Mouse (Mus musculus) hindbrain, postnatal 0 days (tissue): ENCODE results near the gene Hist3h2a. TPM values are rescaled to one million over a fixed set of nuclear protein-coding genes. Genes with fewer than 3 reads are reported as not detected.

Experiments
- ATAC-seq: fragments of 200-750 bp; cut with Nextera tagmentation; 2 replicates; pipeline ENCODE4 v1.8.0; 2017; ENCODE audit warnings: mild to moderate bottlenecking, moderate TSS enrichment, moderate library complexity
- DNase-seq: peaks from one replicate; pipeline ENCODE4 v3.0.0-alpha.2; 2015; ENCODE audit warnings: low spot score
- H3K27ac ChIP-seq: fragments of 300-500 bp; sonication (generic); 2 replicates; pipeline ENCODE4 v1.5.1; 2014; ENCODE audit warnings: mild to moderate bottlenecking
- H3K27me3 ChIP-seq: fragments of 300-500 bp; sonication (generic); 2 replicates; pipeline ENCODE4 v1.6.1; 2014; ENCODE audit warnings: low read length, mixed read lengths; ENCODE audit not compliant: insufficient read depth
- H3K36me3 ChIP-seq: fragments of 300-500 bp; sonication (generic); 2 replicates; pipeline ENCODE4 v1.6.1; 2014; ENCODE audit warnings: low read length, mixed read lengths; ENCODE audit not compliant: insufficient read depth
- H3K4me1 ChIP-seq: fragments of 300-500 bp; sonication (generic); 2 replicates; pipeline ENCODE4 v1.6.1; 2014; ENCODE audit warnings: antibody characterized with exemption, low read length, mixed read lengths; ENCODE audit not compliant: insufficient read depth
- H3K4me2 ChIP-seq: fragments of 300-500 bp; sonication (generic); 2 replicates; pipeline ENCODE4 v1.6.1; 2014; ENCODE audit warnings: low read depth, mild to moderate bottlenecking, low read length, moderate library complexity, mixed read lengths
- H3K4me3 ChIP-seq: fragments of 300-500 bp; sonication (generic); 2 replicates; pipeline ENCODE4 v1.5.1; 2014; ENCODE audit warnings: low read length
- H3K9ac ChIP-seq: fragments of 300-500 bp; sonication (generic); replicated peaks from 2 replicates; pipeline ENCODE4 v1.6.1; 2014; ENCODE audit warnings: mild to moderate bottlenecking, low read length, moderate library complexity, mixed read lengths
- H3K9me3 ChIP-seq: fragments of 300-500 bp; sonication (generic); 2 replicates; pipeline ENCODE4 v1.6.1; 2016; ENCODE audit warnings: low read length, mixed read lengths
- CTCF ChIP-seq: IDR thresholded peaks from 2 replicates; pipeline ENCODE4 v1.5.1; 2016; ENCODE audit warnings: antibody characterized with exemption, control low read depth, low read depth
- WGBS: fragments of 180-500 bp; shearing (Covaris S2); extraction: QIAGEN DNeasy Blood & Tissue Kit; methylation state at CpG from one replicate; pipeline ENCODE4 v1.1.7; 2014; 5-methylcytosine and 5-hydroxymethylcytosine counted together
- microRNA-seq, 2 experiments: library from miRNA; unstranded; fragments of <30 nt; microRNA quantifications; one replicate each; pipeline ENCODE4; 2016
- polyA plus RNA-seq: library from polyadenylated mRNA; unstranded; fragments of >200 nt; fragmentation: Nextera tagmentation; extraction: Ambion mirVana; gene quantifications from 2 replicates; pipeline ENCODE4 v1.2.1, GENCODE M21; 2015
- total RNA-seq: library from RNA; depleted of rRNA; stranded (reverse); fragments of >200 nt; gene quantifications from 2 replicates; pipeline ENCODE4 v1.2.3, GENCODE M21; 2014; rRNA removed

Gene Hist3h2a
- total and polyA plus RNA-seq, 2 experiments from 2014 or later = 49.6 to 236 TPM

DNA sequence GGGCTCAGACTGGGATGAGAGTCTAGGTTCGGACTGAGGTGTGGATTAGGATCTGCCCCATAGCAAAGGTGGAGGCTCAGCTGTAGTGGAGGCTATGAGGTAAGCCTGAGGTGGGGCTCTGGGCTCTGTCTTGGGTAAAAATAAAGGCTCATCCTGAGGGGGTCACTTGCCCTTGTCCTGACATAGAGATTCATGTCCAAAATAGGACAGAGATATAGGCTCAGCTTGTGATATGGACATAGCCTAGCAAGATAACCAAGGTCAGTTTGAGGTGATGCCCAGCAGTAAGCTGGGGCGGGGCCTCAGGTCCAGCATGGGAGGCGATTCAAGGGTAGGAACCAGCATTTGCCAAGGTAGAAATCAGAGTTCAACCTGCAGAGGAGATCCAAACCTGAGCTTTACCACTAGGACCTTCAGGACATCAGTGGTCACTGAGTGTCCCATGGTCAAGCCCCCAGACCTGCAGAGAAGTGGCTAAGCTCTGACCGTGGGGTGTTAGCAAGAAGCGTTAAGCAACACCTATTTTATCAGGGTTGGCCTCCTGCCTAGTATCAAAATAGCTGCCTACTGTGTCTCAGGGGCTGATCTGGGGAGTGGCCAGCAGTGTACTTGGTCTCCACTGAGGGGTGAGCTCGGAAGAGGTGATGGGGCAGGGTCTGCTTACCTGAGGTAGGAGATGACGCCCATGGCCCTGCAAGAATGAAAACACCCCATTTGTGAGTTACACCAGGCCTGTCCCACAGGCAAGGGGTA lies 48.0 kb downstream of the Hist3h2a start:
- ATAC-seq = no peak
- Histone ChIP-seq H3K4me3 (no peak overlapping the region), H3K27ac (no peak overlapping the region), H3K9me3 (no peaks in the 10 kb centered on the region), H3K9ac (no peak overlapping the region), H3K36me3 (no peaks in the 10 kb centered on the region), H3K4me2 (no peak overlapping the region), H3K4me1 (no peaks in the 10 kb centered on the region), H3K27me3 (no peaks in the 10 kb centered on the region)
- no peak for DNase-seq
- TF ChIP-seq CTCF = no peak
- 82% methylated on average over 7 of the region's 7 CpGs for WGBS

Small RNA genes lying within 50 kb of the gene (microRNA-seq; reads per million reads assigned to microRNA genes)
- 0 reads per million in 2 experiments for gene Gm44313

Other genes starting within 250 kb of the Hist3h2a start
- not detected in 2 replicates for gene Olfr318, start 230.7 kb upstream of the Hist3h2a start, total RNA-seq
- gene Olfr318, start 230.7 kb upstream of the Hist3h2a start, polyA plus RNA-seq = not detected in 2 replicates
- gene Olfr317, start 215.5 kb upstream of the Hist3h2a start, total RNA-seq = 1.7 and 2.3 TPM in 2 replicates
- gene Olfr317, start 215.5 kb upstream of the Hist3h2a start, polyA plus RNA-seq = 0.08 and 0.18 TPM in 2 replicates
- gene Olfr316, start 202.0 kb upstream of the Hist3h2a start, total RNA-seq = not detected in 2 replicates
- gene Olfr316, start 202.0 kb upstream of the Hist3h2a start, polyA plus RNA-seq = not detected in 2 replicates
- not detected in 2 replicates for gene Olfr315, start 181.5 kb upstream of the Hist3h2a start, total RNA-seq
- not detected in 2 replicates for gene Olfr315, start 181.5 kb upstream of the Hist3h2a start, polyA plus RNA-seq
- not detected in 2 replicates for gene Olfr314, start 171.7 kb upstream of the Hist3h2a start, total RNA-seq
- gene Olfr314, start 171.7 kb upstream of the Hist3h2a start, polyA plus RNA-seq = not detected in 2 replicates
- 4.7 and 5.9 TPM in 2 replicates for gene Fam183b, start 152.7 kb upstream of the Hist3h2a start, total RNA-seq
- gene Fam183b, start 152.7 kb upstream of the Hist3h2a start, polyA plus RNA-seq = 11.1 and 15.0 TPM in 2 replicates
- not detected in 2 replicates for gene Olfr313, start 139.7 kb upstream of the Hist3h2a start, total RNA-seq
- not detected in 2 replicates for gene Olfr313, start 139.7 kb upstream of the Hist3h2a start, polyA plus RNA-seq
- not detected in 2 replicates for gene Olfr312, start 125.4 kb upstream of the Hist3h2a start, total RNA-seq
- gene Olfr312, start 125.4 kb upstream of the Hist3h2a start, polyA plus RNA-seq = not detected in 2 replicates
- gene Olfr311, start 115.4 kb upstream of the Hist3h2a start, total RNA-seq = not detected in 2 replicates
- gene Olfr311, start 115.4 kb upstream of the Hist3h2a start, polyA plus RNA-seq = not detected in 2 replicates
- gene Gm12258, start 107.5 kb upstream of the Hist3h2a start, total RNA-seq = 13.3 and 16.4 TPM in 2 replicates
- 7.9 and 9.9 TPM in 2 replicates for gene Gm12258, start 107.5 kb upstream of the Hist3h2a start, polyA plus RNA-seq
- gene 2810021J22Rik, start 87.5 kb upstream of the Hist3h2a start, total RNA-seq = 6.9 and 8.7 TPM in 2 replicates
- 5.4 and 7.7 TPM in 2 replicates for gene 2810021J22Rik, start 87.5 kb upstream of the Hist3h2a start, polyA plus RNA-seq
- gene Zfp39, start 50.5 kb upstream of the Hist3h2a start, total RNA-seq = 7.1 and 7.2 TPM in 2 replicates
- 4.2 and 4.7 TPM in 2 replicates for gene Zfp39, start 50.5 kb upstream of the Hist3h2a start, polyA plus RNA-seq
- not detected in 2 replicates for gene Btnl10, start 36.8 kb upstream of the Hist3h2a start, total RNA-seq
- gene Btnl10, start 36.8 kb upstream of the Hist3h2a start, polyA plus RNA-seq = 0.04 TPM in 1 of 2 replicates, not detected in the other
- 975 and 1,069 TPM in 2 replicates for gene Rnf187, start 15.8 kb upstream of the Hist3h2a start, total RNA-seq
- gene Rnf187, start 15.8 kb upstream of the Hist3h2a start, polyA plus RNA-seq = 649 and 670 TPM in 2 replicates
- gene Hist3h2ba, start 5.8 kb upstream of the Hist3h2a start, total RNA-seq = 625 and 1,276 TPM in 2 replicates
- gene Hist3h2ba, start 5.8 kb upstream of the Hist3h2a start, polyA plus RNA-seq = 103 and 109 TPM in 2 replicates
- 2.8 and 4.3 TPM in 2 replicates for gene Trim17, start within 50 bp of the Hist3h2a start, total RNA-seq
- 0.55 and 0.74 TPM in 2 replicates for gene Trim17, start within 50 bp of the Hist3h2a start, polyA plus RNA-seq
- gene Trim11, start 23.4 kb downstream of the Hist3h2a start, total RNA-seq = 31.7 and 31.8 TPM in 2 replicates
- 14.1 and 15.9 TPM in 2 replicates for gene Trim11, start 23.4 kb downstream of the Hist3h2a start, polyA plus RNA-seq
- 2.3 and 2.8 TPM in 2 replicates for gene Obscn, start 181.7 kb downstream of the Hist3h2a start, total RNA-seq
- gene Obscn, start 181.7 kb downstream of the Hist3h2a start, polyA plus RNA-seq = 0.30 and 0.41 TPM in 2 replicates
- 13.3 and 14.8 TPM in 2 replicates for gene Iba57, start 209.1 kb downstream of the Hist3h2a start, total RNA-seq
- 9.3 and 10.7 TPM in 2 replicates for gene Iba57, start 209.1 kb downstream of the Hist3h2a start, polyA plus RNA-seq
- gene Gjc2, start 228.5 kb downstream of the Hist3h2a start, total RNA-seq = 2.3 and 3.2 TPM in 2 replicates
- 0.38 and 0.76 TPM in 2 replicates for gene Gjc2, start 228.5 kb downstream of the Hist3h2a start, polyA plus RNA-seq
- gene Guk1, start 237.5 kb downstream of the Hist3h2a start, total RNA-seq = 124 TPM in 2 replicates
- 258 and 271 TPM in 2 replicates for gene Guk1, start 237.5 kb downstream of the Hist3h2a start, polyA plus RNA-seq
- gene Mrpl55, start 247.8 kb downstream of the Hist3h2a start, total RNA-seq = 88.3 and 90.6 TPM in 2 replicates
- gene Mrpl55, start 247.8 kb downstream of the Hist3h2a start, polyA plus RNA-seq = 119 and 123 TPM in 2 replicates